ENCODE assay signal across 16 mouse cellular contexts in the genomic region with DNA sequence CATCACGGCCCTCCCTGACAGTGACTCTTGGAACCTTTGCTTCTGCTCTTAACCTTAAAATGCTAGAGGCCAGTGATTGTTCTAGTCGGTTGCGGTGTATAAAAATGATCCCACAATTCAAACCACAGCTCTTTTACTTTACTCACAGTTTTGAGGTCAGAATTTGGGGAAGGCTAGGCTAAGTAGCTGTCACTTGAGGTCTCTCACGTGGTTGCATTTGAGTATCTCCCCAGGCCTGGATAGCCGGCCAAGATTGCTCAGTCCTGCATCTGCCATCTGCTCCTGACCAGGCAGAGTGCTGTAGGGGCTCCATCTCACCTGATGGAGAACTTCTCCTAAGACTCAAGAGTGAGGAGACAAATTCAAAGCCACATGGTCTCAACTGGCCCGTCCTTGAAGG.
"Had no signal": no experiment of that assay in that cellular context is flagged by ENCODE, and none has a peak within 500 bp of the region (broad histone marks: within the 10 kb centered on the region; RNA-seq: fewer than 3 reads in every experiment).

No protein-coding gene starts in this region.

- H3K27ac ChIP-seq: liver, embryonic 13.5 days; liver, embryonic 15.5 days; macrophage; midbrain, embryonic 12.5 days; neural tube, embryonic 12.5 days; stomach, embryonic 15.5 days; stomach, postnatal 0 days had no signal

- H3K9ac ChIP-seq: liver, embryonic 13.5 days; liver, embryonic 15.5 days; liver, postnatal 0 days; midbrain, embryonic 12.5 days; neural tube, embryonic 12.5 days; stomach, embryonic 15.5 days had no signal

- H3K9me3 ChIP-seq: liver, embryonic 13.5 days; liver, embryonic 15.5 days; midbrain, embryonic 12.5 days; neural tube, embryonic 12.5 days; stomach, embryonic 15.5 days had no signal

- ATAC-seq: liver, postnatal 0 days had no signal

- H3K36me3 ChIP-seq: liver, embryonic 13.5 days; liver, embryonic 15.5 days; midbrain, embryonic 12.5 days; neural tube, embryonic 12.5 days; stomach, embryonic 15.5 days had no signal

- H3K4me3 ChIP-seq: liver, embryonic 13.5 days; liver, embryonic 15.5 days; megakaryocyte, embryonic 14.5 days; midbrain, embryonic 12.5 days; neural tube, embryonic 12.5 days; stomach, embryonic 15.5 days had no signal

- H3K4me1 ChIP-seq: liver, embryonic 13.5 days; liver, embryonic 15.5 days; megakaryocyte, embryonic 14.5 days; midbrain, embryonic 12.5 days; neural tube, embryonic 12.5 days; stomach, embryonic 15.5 days had no signal

- H3K4me2 ChIP-seq: liver, embryonic 11.5 days; liver, embryonic 13.5 days; liver, embryonic 15.5 days; midbrain, embryonic 12.5 days; neural tube, embryonic 12.5 days; stomach, embryonic 15.5 days had no signal

- DNase-seq: liver; liver, embryonic 13.5 days; liver, postnatal 0 days; midbrain, embryonic 14.5 days; right cerebral cortex, postnatal 14 days; thymus, adult 2 months; thymus, postnatal 25 days; thymus, postnatal 4 days had no signal

- H3K27me3 ChIP-seq: liver, embryonic 13.5 days; liver, embryonic 15.5 days; megakaryocyte, embryonic 14.5 days; midbrain, embryonic 12.5 days; neural tube, embryonic 12.5 days; stomach, embryonic 15.5 days had no signal
